Mouse (Mus musculus) cortical plate, adult 2 months (tissue): ENCODE results near the gene Asb18.

Experiments
- CTCF ChIP-seq: fragments of 200-500 bp; IDR thresholded peaks from 2 replicates; pipeline ENCODE4 v1.5.1; 2011; ENCODE audit warnings: mild to moderate bottlenecking, control low read depth, low read length; ENCODE audit not compliant: insufficient read depth; ENCODE audit errors: extremely low read depth
- POLR2A ChIP-seq: fragments of 200-500 bp; IDR thresholded peaks from 2 replicates; pipeline ENCODE4 v1.6.1; 2011; ENCODE audit warnings: mild to moderate bottlenecking, low read length, control low read depth; ENCODE audit not compliant: insufficient read depth; ENCODE audit errors: extremely low read depth

DNA sequence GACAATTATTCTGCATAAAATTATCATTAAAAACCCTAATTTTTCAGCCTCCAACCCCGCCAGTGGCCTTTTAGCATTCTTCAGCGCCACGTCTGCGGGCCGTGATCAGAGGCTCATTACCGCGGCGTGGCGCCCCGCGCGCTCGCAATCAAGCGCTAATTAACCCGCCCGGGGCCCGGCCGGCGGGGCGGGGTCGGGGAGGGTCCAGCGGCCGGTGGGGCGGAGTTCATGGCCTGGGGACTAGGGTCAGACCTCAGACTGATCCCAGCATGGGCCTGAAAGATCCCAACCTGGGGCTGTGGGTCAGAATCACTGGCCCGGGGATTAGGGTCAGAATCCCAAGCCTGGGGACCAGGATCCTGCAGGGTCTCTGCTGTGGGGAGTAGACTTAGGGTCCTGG is 22.2 kb downstream of the Asb18 start:
- TF ChIP-seq POLR2A (no peak), CTCF (no peak)
